In the genomic region with DNA sequence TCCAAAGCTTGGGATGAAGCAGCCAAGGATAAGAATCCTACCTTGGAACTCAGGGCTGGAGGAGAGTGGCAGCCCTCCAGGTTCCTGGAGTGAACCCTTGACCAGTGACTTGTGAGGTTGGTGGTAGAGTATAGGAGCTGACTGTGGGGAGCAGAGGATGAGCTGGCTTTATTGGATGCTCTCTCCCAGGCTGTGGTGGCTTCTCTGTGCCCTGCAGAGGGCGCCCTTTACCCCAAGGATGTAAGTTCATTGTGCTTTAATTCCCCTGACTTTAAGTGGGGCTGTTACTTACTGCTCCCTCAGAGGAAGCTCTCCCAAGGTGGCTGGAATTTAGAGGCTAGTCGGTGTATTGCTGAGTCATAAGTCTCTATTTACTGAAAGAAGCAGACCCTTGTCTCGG, we compare ENCODE assay signal across 8 mouse cellular contexts. TPM values are rescaled to one million over a fixed set of nuclear protein-coding genes. Genes with fewer than 3 reads are reported as not detected.
DNase-seq lines count a peak whose midpoint lies in the region; ATAC-seq and TF ChIP-seq lines count a peak whose summit lies in the region.

No protein-coding gene starts in this region.

- no peaks in the 10 kb centered on the region for H3K27me3 ChIP-seq in kidney, postnatal 0 days (ENCODE audit: insufficient read depth, low read length)
- H3K27me3 ChIP-seq in forebrain, embryonic 12.5 days, result no peaks in the 10 kb centered on the region

- ATAC-seq in kidney, postnatal 0 days (replicated peaks; ENCODE audit: low FRiP score, low read depth), result peak; percentile 71; the same call in 1 of the 2 replicates
- ATAC-seq in forebrain, embryonic 12.5 days (ENCODE audit: low FRiP score), result no peak

- no peak overlapping the region for H3K4me2 ChIP-seq in kidney, postnatal 0 days (ENCODE audit: low read length)
- H3K4me2 ChIP-seq in forebrain, embryonic 12.5 days, result no peak overlapping the region

- H3K36me3 ChIP-seq in ES-E14 (ENCODE audit: control insufficient read depth, insufficient read depth, low read length, poor library complexity, severe bottlenecking), result no peaks in the 10 kb centered on the region
- H3K36me3 ChIP-seq in kidney, postnatal 0 days (ENCODE audit: insufficient read depth, low read length), result no peaks in the 10 kb centered on the region
- peaks cover 7% of the 10 kb centered on the region; the same call in 1 of the 2 replicates for H3K36me3 ChIP-seq in forebrain, embryonic 12.5 days (replicated peaks)

- 30% methylated on average over 3 of the region's 3 CpGs for WGBS in kidney, postnatal 0 days
- WGBS in forebrain, embryonic 12.5 days, result 52% methylated on average over 3 of the region's 3 CpGs

- H3K9me3 ChIP-seq in ES-E14 (ENCODE audit: control insufficient read depth, insufficient read depth, low read depth, low read length), result no peaks in the 10 kb centered on the region
- no peaks in the 10 kb centered on the region for H3K9me3 ChIP-seq in kidney, postnatal 0 days (replicated peaks; ENCODE audit: low read length)
- H3K9me3 ChIP-seq in forebrain, embryonic 12.5 days, result no peaks in the 10 kb centered on the region

- peak; percentile 81 for TF ChIP-seq CTCF in kidney, postnatal 0 days (IDR thresholded peaks at IDR 0.05; ENCODE audit: low read depth)

- no peaks in the 10 kb centered on the region for H3K4me1 ChIP-seq in ES-E14 (ENCODE audit: control insufficient read depth in 2 of 2, insufficient read depth in 2 of 2, low read length in 2 of 2, poor library complexity in 1 of 2)
- H3K4me1 ChIP-seq in kidney, postnatal 0 days (replicated peaks; ENCODE audit: insufficient read depth, low read length), result no peaks in the 10 kb centered on the region
- peaks cover 4% of the 10 kb centered on the region; the same call in 1 of the 2 replicates for H3K4me1 ChIP-seq in forebrain, embryonic 12.5 days

- no peak overlapping the region for H3K9ac ChIP-seq in ES-E14 (ENCODE audit: insufficient read depth, low read depth, low read length, poor library complexity, severe bottlenecking)
- no peak overlapping the region for H3K9ac ChIP-seq in kidney, postnatal 0 days (ENCODE audit: low read depth, low read length)
- H3K9ac ChIP-seq in forebrain, embryonic 12.5 days, result no peak overlapping the region

- H3K4me3 ChIP-seq in ES-E14 (ENCODE audit: insufficient read depth in 1 of 2, low read depth in 1 of 2, low read length in 2 of 2, poor library complexity in 1 of 2, severe bottlenecking in 1 of 2), result no peak overlapping the region
- no peak overlapping the region for H3K4me3 ChIP-seq in kidney, postnatal 0 days (replicated peaks; ENCODE audit: low read depth, low read length)
- H3K4me3 ChIP-seq in forebrain, embryonic 12.5 days (replicated peaks), result no peak overlapping the region

- DNase-seq in 416B (ENCODE audit: low read depth) (peak; percentile 75), ES-E14 (ENCODE audit: low read depth, low spot score) (peak; percentile 81)
- peak; percentile 22 for DNase-seq in cerebellum, adult 11 months
- peak; percentile 34 to 48 for DNase-seq in gastrocnemius, adult 8-10 months (ENCODE audit: low spot score in 2 of 2)
- peak; percentile 77 for DNase-seq in kidney, postnatal 0 days (ENCODE audit: low spot score)
- peak; percentile 79 for DNase-seq in lung, postnatal 10 days
- DNase-seq in spleen, adult 12 weeks (ENCODE audit: low spot score), result peak; percentile 45

- H3K27ac ChIP-seq in ES-E14 (ENCODE audit: insufficient read depth, low read depth, low read length, poor library complexity, severe bottlenecking), result no peak overlapping the region
- H3K27ac ChIP-seq in kidney, postnatal 0 days, result no peak overlapping the region
- no peak overlapping the region for H3K27ac ChIP-seq in forebrain, embryonic 12.5 days

- in situ Hi-C loops in ES-E14 (cut with MboI; ENCODE audit: low sequenced_read_pairs in 2 of 2, unreplicated experiment in 2 of 2), result no loop called here

TF ChIP-seq in ES-E14, 5 proteins besides CTCF, POLR2A, EP300 and RAD21:
- no peak for TF ChIP-seq ZNF384 (IDR thresholded peaks at IDR 0.05; ENCODE audit: low read depth, low read length)
- TF ChIP-seq ZC3H11A (IDR thresholded peaks at IDR 0.05; ENCODE audit: borderline replicate concordance, low read depth, low read length), result no peak; the same call in 1 of the 2 replicates
- TF ChIP-seq HCFC1 (IDR thresholded peaks at IDR 0.05; ENCODE audit: borderline replicate concordance, insufficient read depth, low read length), result no peak
- no peak for TF ChIP-seq CHD2 (IDR thresholded peaks at IDR 0.05; ENCODE audit: low read depth, low read length)
- peak; percentile 54; the same call in 1 of the 2 replicates for TF ChIP-seq MAFK (IDR thresholded peaks at IDR 0.05; ENCODE audit: insufficient read depth, low read depth, low read length)

RNA-seq across cellular contexts. Expression of a gene that starts 58.6 kb away (rescaled TPM):
- 27.2 and 36.4 TPM in 2 replicates for total RNA-seq in ES-E14 (2012; rRNA removed)
- total RNA-seq in gastrocnemius, adult 8-10 months (2022), result 10 to 100 TPM in 1 of 4 experiments, 1 to 10 TPM in 3; 5.5 to 10.1 (median 7.4) TPM
- polyA plus RNA-seq in kidney, postnatal 0 days (2015; fragmentation: Nextera tagmentation; extraction: Ambion mirVana), result 46.5 and 52.6 TPM in 2 replicates
- polyA plus RNA-seq in forebrain, embryonic 12.5 days (2016; fragmentation: Nextera tagmentation; extraction: Ambion mirVana), result 121 and 124 TPM in 2 replicates

Comparison
In these comparisons a context has a peak if more than half of its experiments do, and no peak if none do; other contexts are left out.
1. DNase-seq: peak in every context shown above with its lines; median percentile 81 in ES-E14; 79 in lung, postnatal 10 days; 77 in kidney, postnatal 0 days; 75 in 416B; 45 in spleen, adult 12 weeks; 41 in gastrocnemius, adult 8-10 months; 22 in cerebellum, adult 11 months.